Comparison of ENCODE assay signal across 22 mouse cellular contexts in genomic region chr3:143978703-143979102, GRCm38 (mm10).
A peak's percentile ranks its signal among the peaks of the same experiment; 100 is the strongest.
DNase-seq lines count a peak whose midpoint lies in the region; ATAC-seq lines count a peak whose summit lies in the region.
"Had no signal": no experiment of that assay in that cellular context is flagged by ENCODE, and none has a peak within 500 bp of the region (broad histone marks: within the 10 kb centered on the region; RNA-seq: fewer than 3 reads in every experiment).

No protein-coding gene starts in this region.

- no peaks in the 10 kb centered on the region for H3K27me3 ChIP-seq in kidney, embryonic 15.5 days
- H3K27me3 ChIP-seq in kidney, embryonic 16.5 days (ENCODE audit: insufficient read depth, low read length), result no peaks in the 10 kb centered on the region
- H3K27me3 ChIP-seq in heart, embryonic 10.5 days (ENCODE audit: insufficient read depth, poor library complexity, severe bottlenecking), result no peaks in the 10 kb centered on the region
- H3K27me3 ChIP-seq: hindbrain, embryonic 12.5 days; hindbrain, embryonic 15.5 days had no signal

- no peak overlapping the region for H3K4me2 ChIP-seq in kidney, embryonic 15.5 days
- no peak overlapping the region for H3K4me2 ChIP-seq in kidney, embryonic 16.5 days (replicated peaks; ENCODE audit: low read depth, low read length)
- H3K4me2 ChIP-seq: forebrain, embryonic 13.5 days; heart, embryonic 11.5 days; hindbrain, embryonic 12.5 days; hindbrain, embryonic 15.5 days had no signal

- ATAC-seq in kidney, embryonic 15.5 days (replicated peaks; ENCODE audit: low FRiP score), result peak; percentile 90
- peak; percentile 80 for ATAC-seq in kidney, embryonic 16.5 days (ENCODE audit: low FRiP score, low TSS enrichment)
- ATAC-seq: CD4-positive, CD25-positive, alpha-beta regulatory T cell, adult 4 months; forebrain, embryonic 13.5 days; forebrain, embryonic 16.5 days had no signal

- H3K9ac ChIP-seq in kidney, embryonic 15.5 days, result no peak overlapping the region
- H3K9ac ChIP-seq in kidney, embryonic 16.5 days (replicated peaks; ENCODE audit: low read length), result no peak overlapping the region
- H3K9ac ChIP-seq: forebrain, embryonic 13.5 days; hindbrain, embryonic 12.5 days; hindbrain, embryonic 15.5 days had no signal

- H3K27ac ChIP-seq in kidney, embryonic 15.5 days, result no peak overlapping the region
- H3K27ac ChIP-seq in kidney, embryonic 16.5 days (ENCODE audit: low read length), result no peak overlapping the region
- no peak overlapping the region for H3K27ac ChIP-seq in heart, embryonic 10.5 days
- H3K27ac ChIP-seq: forebrain, embryonic 10.5 days; forebrain, embryonic 13.5 days; heart, adult 2 months; hindbrain, embryonic 12.5 days; hindbrain, embryonic 15.5 days had no signal

- no peaks in the 10 kb centered on the region for H3K9me3 ChIP-seq in kidney, embryonic 15.5 days (replicated peaks)
- no peaks in the 10 kb centered on the region for H3K9me3 ChIP-seq in kidney, embryonic 16.5 days (ENCODE audit: low read length)
- no peaks in the 10 kb centered on the region for H3K9me3 ChIP-seq in heart, embryonic 10.5 days
- H3K9me3 ChIP-seq: forebrain, embryonic 10.5 days; forebrain, embryonic 13.5 days; hindbrain, embryonic 12.5 days; hindbrain, embryonic 15.5 days had no signal

- no peak overlapping the region for H3K4me3 ChIP-seq in kidney, embryonic 15.5 days (replicated peaks)
- no peak overlapping the region for H3K4me3 ChIP-seq in kidney, embryonic 16.5 days (ENCODE audit: low read length)
- no peak overlapping the region for H3K4me3 ChIP-seq in heart, embryonic 10.5 days
- H3K4me3 ChIP-seq: forebrain, embryonic 10.5 days; forebrain, embryonic 13.5 days; heart, adult 2 months; hindbrain, embryonic 12.5 days; hindbrain, embryonic 15.5 days had no signal

- DNase-seq in kidney, adult 8-10 months, result peak; percentile 14 to 20
- DNase-seq in kidney, postnatal 25 days, result no peak
- DNase-seq in heart, embryonic 10.5 days (ENCODE audit: low spot score), result no peak
- no peak for DNase-seq in embryo, embryonic 10 days (ENCODE audit: low spot score)
- DNase-seq: adrenal gland, adult 2 months; adrenal gland, postnatal 14 days; cerebellum, adult 11 months; cerebellum, adult 8-10 months; cerebellum, postnatal 10 days; cerebellum, postnatal 36 days; gastrocnemius, postnatal 10 days; gastrocnemius, postnatal 36 days; heart, adult 2 months had no signal

- no peaks in the 10 kb centered on the region; the same call in 1 of the 2 replicates for H3K4me1 ChIP-seq in kidney, embryonic 15.5 days
- H3K4me1 ChIP-seq in kidney, embryonic 16.5 days (ENCODE audit: insufficient read depth, low read length), result no peaks in the 10 kb centered on the region
- H3K4me1 ChIP-seq in heart, embryonic 10.5 days, result no peaks in the 10 kb centered on the region
- H3K4me1 ChIP-seq: forebrain, embryonic 13.5 days; hindbrain, embryonic 12.5 days; hindbrain, embryonic 15.5 days had no signal

- no peaks in the 10 kb centered on the region for H3K36me3 ChIP-seq in kidney, embryonic 15.5 days
- no peaks in the 10 kb centered on the region for H3K36me3 ChIP-seq in kidney, embryonic 16.5 days (ENCODE audit: insufficient read depth, low read length)
- H3K36me3 ChIP-seq in heart, embryonic 10.5 days, result no peaks in the 10 kb centered on the region
- H3K36me3 ChIP-seq: forebrain, embryonic 10.5 days; hindbrain, embryonic 12.5 days; hindbrain, embryonic 15.5 days had no signal

- 43% methylated on average over 2 of the region's 2 CpGs for WGBS in kidney, embryonic 15.5 days
- 58% methylated on average over 2 of the region's 2 CpGs for WGBS in kidney, embryonic 16.5 days
- 86% methylated on average over 2 of the region's 2 CpGs for WGBS in heart, embryonic 10.5 days

Comparison
In these comparisons a context has a peak if more than half of its experiments do, and no peak if none do; other contexts are left out.
1. DNase-seq: peak in kidney, adult 8-10 months (2 of 2); none in kidney, postnatal 25 days (0 of 2), heart, embryonic 10.5 days (single experiment) and embryo, embryonic 10 days (single experiment).